Mouse (Mus musculus): ENCODE results near the gene Gm21093. TPM values are rescaled to one million over a fixed set of nuclear protein-coding genes. Genes with fewer than 3 reads are reported as not detected.

Gene Gm21093
- polyA plus RNA-seq (2014; fragmentation: Illumina TruSeq; extraction: RNeasy Lipid Tissue Mini Kit (QIAGEN cat#74804); ENCODE audit: low read depth, low replicate concordance), result not detected

GRCm38 (mm10) chr4:42034626-42035025 is at the start of gene Gm21093:
TSS of gene Gm21093 (minus strand) at chr4:42034726.

Other genes starting within 250 kb of the Gm21093 start
- 34.3 TPM for gene Gm21541, start 131.1 kb downstream of the Gm21093 start, polyA plus RNA-seq (2014; fragmentation: Illumina TruSeq; extraction: RNeasy Lipid Tissue Mini Kit (QIAGEN cat#74804); ENCODE audit: low read depth, low replicate concordance)
- 6.0 TPM for gene Gm20878, start 93.2 kb downstream of the Gm21093 start, polyA plus RNA-seq (2014; fragmentation: Illumina TruSeq; extraction: RNeasy Lipid Tissue Mini Kit (QIAGEN cat#74804); ENCODE audit: low read depth, low replicate concordance)
- gene Fam205a4, start 68.7 kb downstream of the Gm21093 start, polyA plus RNA-seq (2014; fragmentation: Illumina TruSeq; extraction: RNeasy Lipid Tissue Mini Kit (QIAGEN cat#74804); ENCODE audit: low read depth, low replicate concordance), result 0.83 TPM
- not detected for gene Gm3893, start 56.5 kb upstream of the Gm21093 start, polyA plus RNA-seq (2014; fragmentation: Illumina TruSeq; extraction: RNeasy Lipid Tissue Mini Kit (QIAGEN cat#74804); ENCODE audit: low read depth, low replicate concordance)
- not detected for gene Gm13304, start 80.1 kb upstream of the Gm21093 start, polyA plus RNA-seq (2014; fragmentation: Illumina TruSeq; extraction: RNeasy Lipid Tissue Mini Kit (QIAGEN cat#74804); ENCODE audit: low read depth, low replicate concordance)
- gene Gm13306, start 118.7 kb upstream of the Gm21093 start, polyA plus RNA-seq (2014; fragmentation: Illumina TruSeq; extraction: RNeasy Lipid Tissue Mini Kit (QIAGEN cat#74804); ENCODE audit: low read depth, low replicate concordance), result 3.4 TPM
- gene Gm13305, start 133.9 kb upstream of the Gm21093 start, polyA plus RNA-seq (2014; fragmentation: Illumina TruSeq; extraction: RNeasy Lipid Tissue Mini Kit (QIAGEN cat#74804); ENCODE audit: low read depth, low replicate concordance), result 2.3 TPM
- gene Gm10600, start 205.9 kb upstream of the Gm21093 start, polyA plus RNA-seq (2014; fragmentation: Illumina TruSeq; extraction: RNeasy Lipid Tissue Mini Kit (QIAGEN cat#74804); ENCODE audit: low read depth, low replicate concordance), result 1.7 TPM
- gene Ccl21b, start 221.0 kb upstream of the Gm21093 start, polyA plus RNA-seq (2014; fragmentation: Illumina TruSeq; extraction: RNeasy Lipid Tissue Mini Kit (QIAGEN cat#74804); ENCODE audit: low read depth, low replicate concordance), result not detected